Mouse (Mus musculus): ENCODE data around the gene Stk40.

Gene Stk40

DNA sequence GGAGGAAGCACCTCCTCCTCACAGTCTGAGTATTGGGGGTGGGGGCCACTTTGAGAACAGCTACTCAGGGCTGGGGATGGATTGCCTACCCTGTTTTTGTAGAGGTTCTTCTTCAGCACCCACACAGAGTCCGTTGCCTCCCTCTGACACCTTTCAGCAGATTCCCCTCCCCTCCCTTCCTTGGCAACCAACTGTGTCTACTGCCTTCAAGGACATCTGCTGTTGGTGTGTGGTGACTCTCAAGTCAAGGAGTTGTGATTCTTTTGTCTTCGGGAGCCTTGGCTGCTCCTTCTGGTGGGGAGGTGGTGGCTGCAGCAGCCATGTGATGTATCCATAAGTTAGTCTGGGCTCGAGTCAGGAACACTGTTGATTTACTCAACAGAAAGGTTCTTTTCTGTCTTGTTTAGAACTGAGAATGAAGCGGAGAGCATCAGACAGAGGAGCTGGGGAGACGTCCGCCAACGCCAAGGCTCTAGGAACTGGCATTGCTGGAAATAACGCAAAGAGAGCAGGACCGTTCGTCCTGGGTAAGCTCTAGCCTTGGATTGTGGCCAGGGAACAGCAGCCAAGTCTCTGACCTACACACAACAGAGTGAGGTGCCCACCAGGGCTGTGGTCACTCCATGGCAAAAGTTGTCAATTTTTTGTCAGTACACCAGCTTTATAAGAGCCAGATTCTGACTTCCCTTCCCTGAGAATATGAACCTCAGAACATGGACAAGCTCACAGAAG lies 19.7 kb downstream of the Stk40 start:
- no peak for DNase-seq (ENCODE audit: low spot score)

- peak; percentile 67 for DNase-seq (ENCODE audit: low spot score)
Observed at GRCm38 (mm10) chr4:126130502-126130901, 26.7 kb downstream of the Stk40 start.

DNA sequence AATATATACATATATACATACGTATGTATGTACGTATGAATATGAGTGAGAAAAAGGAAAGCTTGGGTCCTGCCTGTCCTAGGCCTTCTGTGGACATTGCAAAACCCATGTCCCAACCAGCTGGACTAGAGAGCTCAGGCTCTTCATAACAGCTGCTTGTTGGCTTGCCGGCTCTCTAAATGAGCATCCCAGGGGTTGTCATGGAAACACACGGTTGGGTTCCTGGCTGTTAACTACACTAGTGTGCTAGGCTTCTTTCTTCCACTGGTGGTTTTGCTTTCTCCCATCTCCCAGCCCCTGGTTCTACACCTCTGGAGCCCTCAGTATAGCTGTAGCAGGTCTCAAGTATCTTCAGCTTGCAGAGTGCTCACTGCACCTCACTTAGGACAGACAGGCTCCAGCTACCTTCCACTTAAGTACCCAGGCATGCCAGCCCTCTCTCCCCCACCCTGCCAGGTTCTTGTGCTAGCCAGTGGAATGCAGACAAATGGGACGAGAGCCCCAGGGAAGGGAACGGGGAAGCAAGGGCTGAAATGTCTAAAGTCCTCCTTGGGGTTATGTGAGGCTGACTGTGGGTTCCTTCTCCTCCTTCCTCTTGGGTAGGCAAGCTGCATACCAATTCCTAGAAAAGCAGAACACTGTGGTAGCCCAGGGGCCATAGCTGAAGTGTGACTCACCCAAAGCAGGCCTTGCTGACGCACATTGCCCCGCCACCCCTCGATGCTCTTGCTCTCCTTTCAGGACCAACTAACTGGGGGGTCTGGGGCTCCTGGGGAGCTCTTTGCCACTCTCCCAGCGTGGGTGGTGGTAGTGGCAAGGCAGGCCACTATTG lies 27.7 kb downstream of the Stk40 start:
- peak; percentile 66 for DNase-seq (ENCODE audit: low spot score)

- DNase-seq (ENCODE audit: low spot score): no peak
Observed at GRCm38 (mm10) chr4:126132636-126133264, 29.0 kb downstream of the Stk40 start.

GRCm38 (mm10) chr4:126134236-126134635 lies 30.5 kb downstream of the Stk40 start:
- no peak for DNase-seq (ENCODE audit: low spot score)

GRCm38 (mm10) chr4:126134639-126135038 lies 30.9 kb downstream of the Stk40 start:
- DNase-seq (ENCODE audit: low spot score): no peak

DNA sequence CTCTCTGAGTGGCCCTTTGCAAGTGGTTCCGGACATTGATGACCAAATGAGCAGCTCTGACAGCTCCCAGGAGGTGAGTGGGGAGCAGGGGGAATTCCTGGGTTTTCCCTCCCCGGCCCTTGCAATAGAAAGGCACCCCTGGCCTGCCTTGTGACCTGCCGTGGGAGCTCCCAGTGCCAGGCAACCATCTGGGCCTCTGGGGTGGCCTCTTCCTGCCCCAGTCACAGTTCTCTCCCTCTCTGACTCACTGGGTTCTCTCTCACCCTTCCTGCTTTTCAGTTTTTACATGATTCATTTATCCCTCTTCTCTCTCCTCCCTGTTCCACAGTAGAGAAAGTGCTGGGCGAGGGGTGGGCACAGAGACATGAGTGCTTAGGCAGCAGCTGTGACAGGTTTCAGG lies 34.0 kb downstream of the Stk40 start:
- DNase-seq (ENCODE audit: low spot score): no peak

DNA sequence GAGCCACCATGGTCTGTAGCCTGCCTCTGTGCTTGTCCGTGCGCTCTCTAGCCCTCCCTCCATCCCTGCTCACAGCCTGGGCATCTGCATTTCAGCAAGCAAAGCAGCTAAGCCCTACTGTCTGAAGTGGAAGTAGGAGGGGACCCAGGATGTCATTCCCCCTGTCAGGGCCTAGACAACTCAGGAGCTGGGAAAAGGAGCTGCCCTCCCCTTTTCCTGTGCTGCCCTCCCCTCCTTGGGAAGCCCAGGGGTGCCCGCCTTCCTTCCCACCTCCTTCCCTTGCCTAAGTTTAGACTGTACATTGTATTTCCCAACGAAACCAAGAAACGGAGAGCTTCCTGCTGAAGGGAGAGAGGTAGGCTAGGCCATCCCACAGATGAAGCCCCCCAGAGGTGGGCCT lies 37.3 kb downstream of the Stk40 start:
- DNase-seq (ENCODE audit: low spot score): no peak

DNA sequence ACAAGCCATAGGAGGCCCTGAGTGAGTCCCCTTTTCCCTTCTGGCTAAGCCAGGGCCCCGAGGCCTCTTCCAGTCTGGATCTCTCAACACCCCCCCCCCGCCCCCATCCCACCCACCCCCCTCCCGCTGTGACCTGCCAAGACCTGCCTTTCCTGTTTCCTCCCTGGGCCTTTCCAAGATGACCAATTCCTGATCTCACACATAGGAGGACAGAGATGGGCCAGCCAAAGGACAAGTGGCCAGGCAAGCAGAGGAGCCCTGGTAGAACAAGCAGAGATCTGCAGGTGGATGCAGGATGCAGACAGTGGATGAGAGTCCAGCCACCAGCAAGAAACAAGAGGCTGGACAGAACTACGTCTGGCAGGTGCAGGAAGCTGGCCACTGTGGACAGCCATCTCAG lies 41.6 kb downstream of the Stk40 start:
- DNase-seq (ENCODE audit: low spot score): no peak

- DNase-seq (ENCODE audit: low spot score): peak; percentile 51
Observed at GRCm38 (mm10) chr4:126146974-126147532, 43.3 kb downstream of the Stk40 start.

- peak; percentile 90 for DNase-seq (ENCODE audit: low spot score)
Observed at GRCm38 (mm10) chr4:126147533-126148160, 43.9 kb downstream of the Stk40 start, which contains the start of gene Eva1b. Gene Eva1b (plus strand): TSS chr4:126147744.

DNA sequence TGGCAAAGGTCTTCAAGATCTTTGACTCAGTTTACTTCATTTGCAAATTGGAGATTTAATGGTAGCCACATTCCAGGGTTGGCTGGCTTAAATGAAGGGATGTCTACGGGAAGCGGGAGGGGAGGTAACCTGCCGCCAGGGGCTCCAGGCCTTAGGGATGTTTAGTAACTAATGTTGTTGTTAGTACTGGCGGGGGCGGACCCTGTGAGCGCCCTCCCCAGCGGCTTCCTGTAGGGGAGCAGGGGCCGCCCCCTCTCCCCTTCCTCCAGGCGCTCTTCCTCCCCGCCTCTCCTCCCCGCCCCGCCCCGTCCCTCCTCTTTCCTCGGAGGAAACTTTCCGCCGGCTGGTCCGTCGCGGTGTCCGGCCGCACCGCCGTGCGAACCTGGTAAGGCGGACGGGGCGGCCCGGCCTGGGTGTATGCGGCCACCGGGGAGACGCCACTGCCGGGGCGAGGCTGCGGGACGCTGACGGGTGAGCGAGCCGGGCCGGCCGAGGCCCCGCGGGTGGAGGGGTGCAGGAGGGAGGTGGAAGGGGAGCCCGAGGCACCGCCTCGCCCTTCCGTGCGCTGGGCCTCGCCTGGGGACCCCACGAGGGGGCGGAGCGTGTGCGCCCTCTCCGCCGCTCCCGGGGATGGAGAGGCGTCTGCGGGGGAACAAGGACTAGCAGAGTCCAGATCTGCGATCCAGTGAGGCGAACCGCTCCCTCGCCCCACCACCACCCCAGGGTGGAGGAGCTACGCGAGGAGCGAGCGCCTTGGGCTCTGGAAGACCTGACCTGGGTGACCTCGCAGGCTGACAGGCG lies 44.6 kb downstream of the Stk40 start:
- peak; percentile 72 for DNase-seq (ENCODE audit: low spot score)

GRCm38 (mm10) chr4:126149041-126149676 lies 45.4 kb downstream of the Stk40 start:
- DNase-seq (ENCODE audit: low spot score): no peak

- no peak for DNase-seq (ENCODE audit: low spot score)
Observed at GRCm38 (mm10) chr4:126149798-126150197, 46.0 kb downstream of the Stk40 start.

DNA sequence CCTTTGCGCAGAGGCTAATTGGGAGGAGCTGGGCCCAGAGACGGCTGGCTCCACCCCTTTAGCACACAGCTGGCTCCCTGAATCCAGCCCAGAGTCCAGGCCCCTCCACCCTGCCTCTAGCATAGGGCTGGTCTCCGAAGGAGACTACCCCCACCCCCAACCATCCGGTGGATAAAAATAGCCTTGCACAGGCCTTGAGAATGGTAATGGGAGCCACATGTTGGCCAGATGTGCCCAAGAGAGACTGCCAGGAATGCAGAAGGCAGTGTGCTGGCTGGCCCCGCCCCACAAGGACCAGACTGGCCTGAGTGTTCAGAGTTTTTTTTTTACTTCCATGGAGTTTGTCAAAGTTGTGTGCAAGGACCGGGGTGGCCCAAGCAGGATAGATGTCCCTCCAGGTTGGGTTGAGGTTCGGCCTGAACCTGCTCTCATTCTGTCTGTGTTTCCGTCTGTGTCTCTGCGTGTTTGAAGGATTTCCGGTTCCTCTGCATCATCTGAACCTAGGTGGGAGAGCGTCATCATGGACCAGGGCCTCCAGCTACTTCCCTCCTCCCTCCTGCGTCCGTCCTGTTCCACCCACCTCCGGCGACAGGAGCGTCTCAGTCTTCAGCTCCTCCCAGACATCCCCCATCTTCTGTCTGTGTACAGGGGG lies 46.7 kb downstream of the Stk40 start:
- peak; percentile 89 for DNase-seq (ENCODE audit: low spot score)

- DNase-seq (ENCODE audit: low spot score): no peak
Observed at GRCm38 (mm10) chr4:126150949-126151320, 47.2 kb downstream of the Stk40 start.

DNA sequence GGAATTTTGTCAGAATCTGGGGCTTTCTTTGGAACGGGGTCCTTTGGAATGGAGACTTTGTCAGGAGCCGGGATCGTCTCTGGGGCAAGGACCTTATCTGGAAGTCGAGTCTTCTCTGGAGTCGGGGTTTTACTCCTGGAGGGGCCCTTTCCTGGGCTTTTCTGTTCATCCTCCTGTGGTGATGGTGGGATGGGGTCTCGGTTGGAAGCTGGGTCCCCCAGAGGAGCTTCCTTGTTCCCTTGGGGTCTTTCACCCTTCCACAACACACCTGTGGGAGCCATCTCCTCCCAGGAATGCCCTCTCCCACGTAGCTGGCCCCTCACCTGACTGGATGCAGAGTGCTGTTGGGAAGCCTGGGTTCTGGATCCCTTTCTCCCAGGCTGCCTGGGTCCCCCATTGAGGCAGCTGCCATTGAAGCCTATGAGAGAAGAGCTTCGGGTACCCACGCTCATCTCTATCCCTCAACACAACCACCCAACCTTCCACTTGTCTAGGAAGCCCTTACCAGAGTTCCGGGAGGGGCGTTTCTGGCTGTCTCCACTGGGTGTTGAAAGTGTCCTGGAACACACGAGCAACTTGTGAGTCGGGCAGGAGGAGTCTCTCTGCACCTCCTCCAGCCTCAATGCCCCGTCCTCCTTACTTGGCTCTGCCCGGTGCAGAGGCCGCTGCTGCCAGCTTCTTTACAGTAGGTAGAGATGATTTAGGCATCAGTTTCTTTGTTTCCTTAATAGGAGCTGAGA lies 48.1 kb downstream of the Stk40 start:
- no peak for DNase-seq (ENCODE audit: low spot score)

GRCm38 (mm10) chr4:126152864-126153263 lies 49.1 kb downstream of the Stk40 start:
- DNase-seq (ENCODE audit: low spot score): no peak

- DNase-seq (ENCODE audit: low spot score): peak; percentile 35
Observed at GRCm38 (mm10) chr4:126155183-126155582, 51.4 kb downstream of the Stk40 start.
